Mouse (Mus musculus) erythroblast, embryonic 14.5 days (primary cell): Measurements from ENCODE around the gene Map7. TPM values are rescaled to one million over a fixed set of nuclear protein-coding genes. Genes with fewer than 3 reads are reported as not detected.

Experiments used
- H3K27me3 ChIP-seq: 2 replicates; pipeline ENCODE4 v1.6.1; 2012; ENCODE audit warnings: inconsistent platforms; ENCODE audit not compliant: control insufficient read depth
- H3K36me3 ChIP-seq: 2 replicates; pipeline ENCODE4 v1.6.1; 2012; ENCODE audit warnings: mild to moderate bottlenecking, inconsistent platforms; ENCODE audit not compliant: control insufficient read depth
- H3K4me1 ChIP-seq: 2 replicates; pipeline ENCODE4 v1.6.1; 2012; ENCODE audit warnings: inconsistent platforms; ENCODE audit not compliant: control insufficient read depth
- H3K4me3 ChIP-seq: replicated peaks from 2 replicates; pipeline ENCODE3; 2012; ENCODE audit warnings: moderate library complexity, mild to moderate bottlenecking, inconsistent platforms
- H3K9me3 ChIP-seq: 2 replicates; pipeline ENCODE4 v1.6.1; 2012; ENCODE audit warnings: low read length, inconsistent platforms, mixed read lengths; ENCODE audit not compliant: control insufficient read depth
- GATA1 ChIP-seq: IDR thresholded peaks from 2 replicates; pipeline ENCODE4 v1.6.1; 2012; ENCODE audit warnings: low read length, inconsistent platforms, mixed read lengths
- TAL1 ChIP-seq: IDR thresholded peaks from 3 replicates; pipeline ENCODE4 v1.6.1; 2012; ENCODE audit warnings: low read length, inconsistent platforms, mixed read lengths
- polyA plus RNA-seq: library from polyadenylated mRNA; stranded (reverse); fragments of >175 nt; gene quantifications from 2 replicates; pipeline ENCODE4 v1.2.3, GENCODE M21; 2012

Gene Map7
- polyA plus RNA-seq, 1 experiment: 0.11 TPM

GRCm38 (mm10) chr10:20194847-20195540 lies 46.7 kb downstream of the Map7 start:
- TF ChIP-seq GATA1: no peak
- TF ChIP-seq TAL1: no peak
- peaks cover 16% of the 10 kb centered on the region for H3K4me1 ChIP-seq
- no peaks in the 10 kb centered on the region for H3K9me3 ChIP-seq
- no peaks in the 10 kb centered on the region for H3K27me3 ChIP-seq
- no peaks in the 10 kb centered on the region for H3K36me3 ChIP-seq
- no peak overlapping the region for H3K4me3 ChIP-seq

GRCm38 (mm10) chr10:20197039-20197438 lies 48.8 kb downstream of the Map7 start:
- Histone ChIP-seq H3K36me3 (no peaks in the 10 kb centered on the region), H3K27me3 (no peaks in the 10 kb centered on the region), H3K4me1 (peaks cover 10% of the 10 kb centered on the region), H3K4me3 (no peak overlapping the region), H3K9me3 (no peaks in the 10 kb centered on the region)
- TF ChIP-seq GATA1 (no peak), TAL1 (no peak)

- Histone ChIP-seq H3K4me1 (peaks cover 7% of the 10 kb centered on the region), H3K27me3 (no peaks in the 10 kb centered on the region), H3K36me3 (no peaks in the 10 kb centered on the region), H3K9me3 (no peaks in the 10 kb centered on the region), H3K4me3 (no peak overlapping the region)
- no peak for TF ChIP-seq GATA1
- TF ChIP-seq TAL1: no peak
Measured at GRCm38 (mm10) chr10:20198968-20199737, 50.9 kb downstream of the Map7 start.

GRCm38 (mm10) chr10:20201236-20201635 lies 53.0 kb downstream of the Map7 start:
- no peaks in the 10 kb centered on the region for H3K27me3 ChIP-seq
- TF ChIP-seq GATA1 (no peak), TAL1 (no peak)

GRCm38 (mm10) chr10:20202171-20202570 lies 53.9 kb downstream of the Map7 start:
- H3K4me1 ChIP-seq: peaks cover 7% of the 10 kb centered on the region
- no peak overlapping the region for H3K4me3 ChIP-seq
- TF ChIP-seq TAL1 (no peak), GATA1 (no peak)
- no peaks in the 10 kb centered on the region for H3K9me3 ChIP-seq
- no peaks in the 10 kb centered on the region for H3K36me3 ChIP-seq
- no peaks in the 10 kb centered on the region for H3K27me3 ChIP-seq

More at GRCm38 (mm10) chr10:20201236-20201635, 53.0 kb downstream of the Map7 start:
- no peaks in the 10 kb centered on the region for H3K36me3 ChIP-seq
- peaks cover 7% of the 10 kb centered on the region for H3K4me1 ChIP-seq
- H3K4me3 ChIP-seq: no peak overlapping the region
- H3K9me3 ChIP-seq: no peaks in the 10 kb centered on the region

- no peaks in the 10 kb centered on the region for H3K36me3 ChIP-seq
- no peak for TF ChIP-seq GATA1
- no peak for TF ChIP-seq TAL1
- H3K9me3 ChIP-seq: no peaks in the 10 kb centered on the region
- no peak overlapping the region for H3K4me3 ChIP-seq
- peaks cover 7% of the 10 kb centered on the region for H3K4me1 ChIP-seq
- no peaks in the 10 kb centered on the region for H3K27me3 ChIP-seq
Measured at GRCm38 (mm10) chr10:20202818-20203217, 54.5 kb downstream of the Map7 start.

GRCm38 (mm10) chr10:20203502-20203901 lies 55.2 kb downstream of the Map7 start:
- H3K36me3 ChIP-seq: no peaks in the 10 kb centered on the region
- no peak overlapping the region for H3K4me3 ChIP-seq
- no peaks in the 10 kb centered on the region for H3K9me3 ChIP-seq
- no peaks in the 10 kb centered on the region for H3K27me3 ChIP-seq
- H3K4me1 ChIP-seq: peaks cover 7% of the 10 kb centered on the region
- TF ChIP-seq GATA1: no peak
- TF ChIP-seq TAL1: no peak

- Histone ChIP-seq H3K9me3 (no peaks in the 10 kb centered on the region), H3K4me1 (peaks cover 7% of the 10 kb centered on the region), H3K4me3 (no peak overlapping the region), H3K36me3 (no peaks in the 10 kb centered on the region), H3K27me3 (no peaks in the 10 kb centered on the region)
- TF ChIP-seq TAL1 (no peak), GATA1 (no peak)
Measured at GRCm38 (mm10) chr10:20204696-20205431, 56.6 kb downstream of the Map7 start.

- Histone ChIP-seq H3K36me3 (no peaks in the 10 kb centered on the region), H3K27me3 (no peaks in the 10 kb centered on the region), H3K4me1 (peaks cover 7% of the 10 kb centered on the region), H3K9me3 (no peaks in the 10 kb centered on the region), H3K4me3 (no peak overlapping the region)
- TF ChIP-seq GATA1 (no peak), TAL1 (no peak)
Measured at GRCm38 (mm10) chr10:20206966-20207365, 58.7 kb downstream of the Map7 start.
